Mouse (Mus musculus) hindlimb bud, embryonic 11.5 days (tissue): Measurements from ENCODE around the gene Flt3l.
"Not testable (repeated sequence)": the region's sequence is repeated elsewhere in the genome, so short reads cannot be mapped to it uniquely, and the experiment has no call there.

Experiments
- DNase-seq: peaks from one replicate; pipeline ENCODE4 v3.0.0-alpha.2; 2012; ENCODE audit warnings: low read depth, low spot score; ENCODE audit errors: extremely low spot score

The Flt3l gene

GRCm38 (mm10) chr7:45135993-45136567 is at the start of gene Flt3l, which contains the start of gene Gm45713:
TSS of gene Flt3l (minus strand) at chr7:45136432.
TSS of gene Gm45713 (minus strand) at chr7:45136231.
- no peak for DNase-seq

GRCm38 (mm10) chr7:45185921-45186320 is 49.7 kb upstream of the Flt3l start:
- no peak for DNase-seq

DNA sequence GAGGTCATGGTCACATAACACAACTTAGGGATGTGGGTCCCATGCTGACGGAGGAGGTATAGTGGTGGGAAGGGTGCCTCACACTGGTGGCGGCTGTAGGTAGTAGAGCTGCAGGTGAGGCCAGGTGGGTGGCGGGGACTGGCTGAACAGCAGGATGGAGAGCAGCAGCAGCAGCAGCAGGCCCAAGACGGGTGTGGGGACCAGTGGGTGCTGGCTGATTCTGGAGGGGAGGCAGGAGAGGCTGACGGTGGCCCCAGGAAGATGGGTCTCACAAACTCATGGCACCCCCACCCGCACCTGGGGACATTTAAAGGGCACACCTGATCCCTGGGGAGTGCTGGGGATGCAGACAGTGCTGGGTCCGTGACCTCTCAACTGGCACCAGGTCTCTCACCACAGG is 47.4 kb upstream of the Flt3l start:
- DNase-seq, result no peak

- no peak for DNase-seq
These were observed 46.4 kb upstream of the Flt3l start for GRCm38 (mm10) chr7:45182606-45183005.

GRCm38 (mm10) chr7:45182199-45182601 is 46.0 kb upstream of the Flt3l start:
- DNase-seq, result peak; percentile 62

- no peak for DNase-seq
These were observed 45.3 kb upstream of the Flt3l start for GRCm38 (mm10) chr7:45181540-45181939.

DNA sequence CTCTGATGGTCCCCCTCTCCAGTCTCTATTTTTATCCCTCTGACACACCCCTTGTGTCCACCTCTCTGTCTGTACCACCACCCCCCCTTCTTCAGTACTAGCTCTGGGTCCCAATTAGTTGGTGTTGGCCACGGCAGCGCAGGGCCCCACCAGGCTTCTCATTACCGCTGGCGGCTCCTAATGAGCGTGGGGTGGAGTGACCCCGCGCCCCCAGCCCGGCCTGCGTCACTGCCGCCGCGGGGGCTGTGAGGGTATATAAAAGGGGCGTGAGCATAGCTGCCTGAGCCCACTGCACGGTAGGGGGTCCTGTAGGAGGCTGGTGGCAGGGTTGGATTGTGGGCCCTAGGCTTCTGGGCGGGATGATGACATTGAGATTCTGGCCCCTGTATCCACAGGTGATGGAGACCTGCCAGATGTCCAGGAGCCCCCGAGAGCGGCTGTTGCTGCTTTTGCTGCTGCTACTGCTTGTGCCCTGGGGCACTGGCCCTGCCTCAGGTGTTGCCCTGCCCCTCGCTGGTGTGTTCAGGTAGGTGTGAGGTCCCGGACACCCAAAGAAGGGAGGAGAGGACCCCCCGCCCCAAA is 44.8 kb upstream of the Flt3l start, which contains the start of gene Pth2:
Pth2 (plus strand) TSS at position 100 of the 582 bp plus-strand sequence.
- DNase-seq, result no peak

DNA sequence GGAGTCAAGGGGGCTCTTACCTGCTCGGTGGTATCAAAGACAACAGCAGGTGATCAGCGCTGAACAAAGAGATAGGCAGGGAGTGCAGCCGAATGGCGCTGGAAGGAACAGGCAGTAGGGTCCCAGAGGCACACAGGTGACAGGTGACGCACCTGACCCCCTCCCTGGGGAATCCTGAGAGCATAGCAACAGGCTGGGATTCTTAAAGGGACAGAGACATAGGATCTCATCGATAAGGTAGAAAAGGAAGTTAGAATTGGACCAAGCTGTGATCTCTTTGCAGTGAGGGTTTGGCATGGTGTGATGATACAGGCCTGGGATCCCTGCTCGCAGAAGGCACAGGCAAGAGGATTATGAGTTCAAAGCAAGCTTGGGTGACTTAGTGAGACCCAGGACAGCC is 43.2 kb upstream of the Flt3l start, which contains the start of gene Gfy:
Gfy (minus strand) TSS at position 101 of the 400 bp plus-strand sequence.
- DNase-seq, result no peak

DNA sequence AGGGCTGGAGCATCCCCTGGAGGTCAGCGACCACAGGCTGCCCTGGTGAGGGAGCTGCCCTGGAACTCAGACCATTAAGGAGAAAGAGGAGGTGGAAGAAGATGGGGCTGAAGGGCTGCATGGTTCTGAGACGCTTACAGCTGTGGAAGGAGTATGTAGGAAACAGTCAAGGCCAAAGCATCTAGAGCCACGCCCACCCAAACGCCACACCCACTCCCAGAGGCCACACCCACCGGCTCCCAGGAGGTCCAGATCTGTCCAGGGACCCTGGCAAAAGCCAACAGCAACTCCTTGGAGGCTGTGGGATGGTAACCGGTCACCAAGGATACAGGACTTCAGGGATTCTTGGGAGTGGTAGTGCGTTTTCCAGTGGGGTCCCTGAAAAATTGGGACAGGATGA is 42.3 kb upstream of the Flt3l start:
- DNase-seq, result no peak

DNA sequence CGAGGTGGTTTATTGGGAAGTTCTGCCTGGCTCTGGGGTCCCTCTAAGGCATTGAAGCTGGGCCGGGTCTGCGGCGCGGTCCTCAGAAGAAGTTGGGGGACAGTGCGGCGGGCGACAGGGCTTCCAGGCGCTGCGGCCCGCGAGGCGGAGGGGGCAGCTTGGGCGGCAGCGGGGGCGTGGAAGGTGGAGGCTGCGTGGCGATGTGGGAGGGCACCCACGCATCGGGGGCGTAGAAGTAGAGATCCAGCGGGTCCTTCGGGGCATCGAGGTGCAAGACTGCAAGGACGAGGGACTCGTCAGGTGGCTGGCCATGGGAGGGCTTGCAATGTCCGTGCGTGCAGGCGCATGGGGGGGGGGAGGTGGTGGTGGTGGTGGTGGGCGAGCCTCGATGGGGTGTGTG is 40.1 kb upstream of the Flt3l start:
- no peak for DNase-seq

- no peak for DNase-seq
These were observed 39.7 kb upstream of the Flt3l start for GRCm38 (mm10) chr7:45175929-45176328.

DNA sequence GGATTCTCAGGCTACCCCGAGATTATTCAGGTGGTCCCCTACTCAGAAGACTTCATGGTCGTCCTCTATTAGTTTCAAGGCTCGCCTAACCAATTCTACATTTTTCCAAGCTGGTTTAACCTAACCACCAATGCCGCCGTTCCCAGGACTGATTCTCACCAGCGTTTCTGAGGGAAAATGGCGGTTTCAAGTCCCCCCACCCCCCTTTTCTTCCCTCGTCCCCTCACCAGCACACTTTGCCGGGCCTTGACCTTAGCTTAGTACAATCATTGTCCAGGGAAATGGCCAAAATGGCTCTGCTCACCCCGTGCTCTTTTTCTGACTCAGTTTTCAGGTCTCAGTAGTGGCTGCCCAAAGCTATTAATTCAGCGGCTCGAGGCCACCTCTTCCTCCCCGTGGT is 39.2 kb upstream of the Flt3l start:
- no peak for DNase-seq

DNA sequence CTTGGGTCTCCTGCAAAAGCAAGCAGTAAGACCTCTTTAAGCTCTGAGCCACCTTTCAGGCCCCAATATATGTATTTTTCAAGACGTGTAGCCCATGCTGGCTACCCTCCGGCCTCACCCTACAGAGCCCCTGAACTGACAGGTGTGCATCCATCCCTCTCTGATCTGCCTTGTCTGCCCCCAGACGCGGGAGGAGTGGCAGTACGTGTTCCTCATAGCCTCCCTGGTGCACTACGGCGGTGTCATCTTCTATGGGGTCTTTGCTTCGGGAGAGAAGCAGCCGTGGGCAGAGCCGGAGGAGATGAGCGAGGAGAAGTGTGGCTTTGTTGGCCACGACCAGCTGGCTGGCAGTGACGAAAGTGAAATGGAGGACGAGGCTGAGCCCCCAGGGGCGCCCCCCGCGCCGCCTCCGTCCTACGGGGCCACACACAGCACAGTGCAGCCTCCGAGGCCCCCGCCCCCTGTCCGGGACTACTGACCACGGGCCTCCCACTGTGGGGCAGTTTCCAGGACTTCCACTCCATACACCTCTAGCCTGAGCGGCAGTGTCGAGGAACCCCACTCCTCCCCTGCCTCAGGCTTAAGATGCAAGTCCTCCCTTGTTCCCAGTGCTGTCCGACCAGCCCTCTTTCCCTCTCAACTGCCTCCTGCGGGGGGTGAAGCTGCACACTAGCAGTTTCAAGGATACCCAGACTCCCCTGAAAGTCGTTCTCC is 38.5 kb upstream of the Flt3l start:
- DNase-seq, result no peak

- not testable (repeated sequence) for DNase-seq
These were observed 37.5 kb upstream of the Flt3l start for GRCm38 (mm10) chr7:45173772-45174171.

DNA sequence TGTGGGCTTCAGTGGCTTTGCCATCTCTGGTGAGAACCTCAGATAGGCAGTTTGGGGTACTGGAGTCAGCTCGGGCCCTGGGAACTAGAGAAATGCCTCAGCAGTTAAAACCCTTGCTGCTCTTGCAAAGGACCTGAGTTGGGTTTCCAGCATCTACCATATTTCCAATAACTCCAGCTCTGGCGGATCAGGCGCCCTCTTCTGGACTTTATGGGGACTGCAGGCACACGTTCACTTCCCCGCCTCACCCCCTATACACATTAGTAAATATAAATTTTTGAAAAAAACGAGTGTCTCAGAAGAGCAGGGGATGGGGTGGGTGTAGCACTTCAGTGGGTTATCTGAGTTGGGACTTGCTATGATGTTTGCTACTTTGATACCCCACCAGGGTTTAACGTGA is 36.7 kb upstream of the Flt3l start:
- no peak for DNase-seq

DNA sequence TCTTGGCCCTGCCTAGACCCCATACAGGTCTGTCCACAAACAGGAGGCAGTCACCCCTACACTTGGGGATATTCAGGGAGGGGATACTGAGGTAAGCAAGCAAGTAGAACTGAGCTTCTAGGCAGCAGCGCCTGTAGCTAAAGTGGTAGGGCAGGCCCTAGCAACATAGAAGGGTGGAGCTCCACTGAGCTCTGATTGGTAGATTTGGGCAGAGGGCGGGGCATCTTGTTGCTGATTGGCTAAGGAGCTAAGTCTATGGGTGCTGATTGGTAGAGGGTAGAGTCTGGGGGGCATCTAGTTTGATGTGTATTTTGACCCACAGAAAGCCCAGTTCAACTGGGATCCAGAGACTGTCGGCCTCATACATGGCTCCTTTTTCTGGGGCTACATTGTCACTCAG is 33.3 kb upstream of the Flt3l start:
- DNase-seq, result no peak

DNA sequence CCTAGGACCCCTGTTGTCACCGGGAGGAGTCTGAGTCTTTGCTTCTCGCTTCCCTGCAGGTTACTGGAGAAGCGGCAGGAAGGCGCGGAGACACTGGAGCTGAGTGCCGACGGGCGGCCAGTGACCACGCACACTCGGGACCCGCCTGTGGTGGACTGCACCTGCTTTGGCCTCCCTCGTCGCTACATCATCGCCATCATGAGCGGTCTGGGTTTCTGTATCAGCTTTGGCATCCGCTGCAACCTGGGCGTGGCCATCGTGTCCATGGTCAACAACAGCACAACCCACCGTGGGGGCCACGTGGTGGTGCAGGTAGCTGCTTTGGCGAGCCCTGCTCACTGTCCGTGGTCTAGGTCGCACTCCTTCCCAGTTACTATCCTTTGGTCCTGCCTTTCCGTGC is 32.4 kb upstream of the Flt3l start:
- DNase-seq, result no peak

DNA sequence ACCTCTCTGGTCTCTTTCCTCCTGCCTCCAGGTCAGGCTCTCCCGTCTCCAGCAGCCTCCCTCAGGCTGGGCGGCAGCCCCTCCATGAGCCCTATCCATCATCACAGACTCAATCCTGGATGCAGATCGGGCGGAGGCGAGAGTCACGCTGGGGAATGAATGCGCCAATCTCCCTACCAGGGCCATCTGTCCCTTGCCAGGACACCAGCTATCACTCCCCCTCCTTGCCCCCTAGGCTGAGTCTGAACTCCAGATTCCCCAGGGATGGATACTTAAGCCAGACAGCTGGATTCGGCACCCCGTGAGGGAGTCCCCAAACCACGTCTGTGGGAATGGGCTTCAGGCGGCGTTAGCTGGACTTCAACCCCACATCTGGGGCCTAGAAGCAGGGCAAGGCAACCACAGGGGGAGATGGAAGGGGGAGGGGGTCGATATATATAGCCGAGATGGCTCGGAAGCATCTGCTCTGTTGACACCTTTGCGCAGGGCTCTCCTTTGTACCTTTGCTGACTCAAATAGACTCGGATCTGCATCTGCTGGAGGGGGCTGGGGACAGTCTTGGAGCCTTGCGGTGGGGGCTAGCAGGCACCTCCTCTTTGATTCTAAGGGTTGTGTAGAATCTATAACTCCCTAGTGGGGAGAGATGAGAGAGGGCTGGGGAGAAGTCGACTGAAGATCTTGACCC is 31.7 kb upstream of the Flt3l start:
- no peak for DNase-seq

DNA sequence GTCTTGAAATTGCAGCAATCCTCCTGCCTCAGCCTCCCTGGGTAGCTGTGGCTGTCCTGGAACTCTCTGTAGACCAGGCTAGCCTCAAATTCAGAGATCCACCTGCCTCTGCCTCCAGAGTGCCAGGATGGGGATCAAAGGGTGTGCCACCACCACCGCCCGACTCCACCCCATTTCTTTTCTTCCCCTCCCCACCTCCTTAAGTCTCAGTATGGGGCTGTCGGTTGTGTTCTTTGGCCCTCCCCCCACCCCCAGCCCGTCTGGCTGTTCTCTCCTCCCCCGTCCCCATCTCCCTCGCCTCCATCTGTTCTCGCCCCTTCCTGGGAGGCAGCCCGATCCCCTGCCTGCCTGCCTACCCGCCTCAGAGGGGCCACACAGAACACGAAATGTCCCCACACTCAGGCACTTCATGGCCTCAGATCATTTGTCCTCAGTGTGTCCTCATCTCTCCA is 30.7 kb upstream of the Flt3l start:
- DNase-seq, result no peak

- DNase-seq, result no peak
These were observed 29.5 kb upstream of the Flt3l start for GRCm38 (mm10) chr7:45165701-45166100.

- DNase-seq, result no peak
These were observed 28.6 kb upstream of the Flt3l start for GRCm38 (mm10) chr7:45164833-45165232.
